Mouse (Mus musculus): ENCODE measurements around the gene Rfx4. TPM values are rescaled to one million over a fixed set of nuclear protein-coding genes. Genes with fewer than 3 reads are reported as not detected.

The Rfx4 gene
- polyA plus RNA-seq, 1 experiment = not detected

DNA sequence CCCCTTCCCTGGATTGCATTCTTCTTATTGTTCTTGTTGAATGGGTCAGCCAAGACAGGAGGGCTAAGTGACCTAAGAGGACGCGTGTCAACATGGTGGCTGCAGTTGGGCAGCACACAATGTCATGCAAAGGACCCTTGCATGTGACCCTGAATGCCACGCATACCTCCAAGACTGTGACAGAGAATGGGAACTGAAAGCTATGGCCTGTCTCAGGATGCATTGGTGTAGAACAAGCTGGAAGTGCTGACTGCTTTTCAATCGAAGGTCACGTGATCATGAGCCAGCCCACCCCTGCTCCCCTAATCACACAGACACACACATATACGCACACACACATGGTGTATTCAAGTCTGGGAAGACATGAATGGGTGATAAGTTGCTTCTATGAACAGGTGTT lies 107.6 kb downstream of the Rfx4 start:
- peak; percentile 9 for TF ChIP-seq USF1 (IDR thresholded peaks at IDR 0.05; ENCODE audit: low read depth)
- no peak for TF ChIP-seq MYOD1 (IDR thresholded peaks at IDR 0.05; ENCODE audit: control insufficient read depth, insufficient read length, low read depth)
- no peaks in the 10 kb centered on the region for H3K79me2 ChIP-seq (ENCODE audit: control insufficient read depth, insufficient read depth)
- no peak overlapping the region for H3K4me3 ChIP-seq (ENCODE audit: insufficient read depth, poor library complexity, severe bottlenecking)
- no peak overlapping the region for H3ac ChIP-seq (ENCODE audit: control insufficient read depth, insufficient read length, low read depth)
- H3K27me3 ChIP-seq (ENCODE audit: control insufficient read depth, insufficient read depth, insufficient read length) = peaks cover 12% of the 10 kb centered on the region
- H3K36me3 ChIP-seq (ENCODE audit: control insufficient read depth, insufficient read depth) = no peaks in the 10 kb centered on the region
- no peaks in the 10 kb centered on the region for H3K79me3 ChIP-seq (ENCODE audit: low read depth)

DNA sequence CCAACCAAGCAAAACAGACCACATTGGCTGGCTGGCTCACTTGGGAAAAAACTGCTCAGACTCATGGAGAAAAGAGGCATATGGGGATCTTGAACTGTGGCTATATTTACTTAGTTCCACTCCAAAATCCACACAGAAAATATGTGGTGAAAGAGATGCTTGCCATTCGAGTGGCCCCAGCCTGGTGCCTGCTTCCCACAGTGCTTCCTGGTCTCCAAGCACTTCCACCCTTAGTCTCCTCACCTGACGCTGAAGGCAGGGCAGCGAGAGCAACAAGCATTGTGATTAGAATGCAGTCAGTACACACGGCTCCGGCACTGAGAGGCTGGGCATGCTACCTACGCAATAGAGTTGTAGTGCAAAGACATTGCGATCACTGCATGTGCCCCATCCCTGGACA lies 111.7 kb downstream of the Rfx4 start:
- Histone ChIP-seq H3K36me3 (ENCODE audit: control insufficient read depth, insufficient read depth) (no peaks in the 10 kb centered on the region), H3K79me3 (ENCODE audit: low read depth) (no peaks in the 10 kb centered on the region), H3K27me3 (ENCODE audit: control insufficient read depth, insufficient read depth, insufficient read length) (peaks cover 3% of the 10 kb centered on the region), H3K4me3 (ENCODE audit: insufficient read depth, poor library complexity, severe bottlenecking) (no peak overlapping the region), H3ac (ENCODE audit: control insufficient read depth, insufficient read length, low read depth) (no peak overlapping the region), H3K79me2 (ENCODE audit: control insufficient read depth, insufficient read depth) (no peaks in the 10 kb centered on the region)
- TF ChIP-seq MYOD1 (IDR thresholded peaks at IDR 0.05; ENCODE audit: control insufficient read depth, insufficient read length, low read depth) = no peak
- TF ChIP-seq MAX (IDR thresholded peaks at IDR 0.05) = no peak
- TF ChIP-seq MYOG (IDR thresholded peaks at IDR 0.05; ENCODE audit: control insufficient read depth, extremely low read depth, insufficient read length) = no peak
- no peak for TF ChIP-seq CTCF (IDR thresholded peaks at IDR 0.05; ENCODE audit: control insufficient read depth, insufficient read depth, insufficient read length)
- no peak for TF ChIP-seq USF1 (IDR thresholded peaks at IDR 0.05; ENCODE audit: low read depth)
- no peak for TF ChIP-seq CEBPB (IDR thresholded peaks at IDR 0.05; ENCODE audit: low read depth)

DNA sequence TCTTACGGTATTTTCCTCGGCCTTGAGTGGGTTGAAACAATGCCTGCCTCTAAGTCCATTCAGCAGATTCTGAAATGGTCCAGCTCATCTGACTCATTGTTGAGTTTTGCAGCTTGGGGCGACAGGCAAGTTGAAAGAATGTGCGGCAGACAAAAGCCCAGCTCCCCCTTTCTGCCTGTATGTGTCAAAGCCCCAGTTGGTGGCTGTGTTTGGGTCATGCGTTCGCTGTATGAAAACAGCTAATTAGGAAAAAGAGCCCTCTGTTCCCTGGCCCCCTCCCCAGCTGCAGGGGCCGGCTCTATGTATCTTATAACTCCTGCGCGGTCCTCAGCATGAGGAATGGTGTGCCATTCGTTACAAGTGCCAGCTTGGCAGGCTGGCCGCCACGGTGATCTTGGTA lies 115.4 kb downstream of the Rfx4 start:
- H3K36me3 ChIP-seq (ENCODE audit: control insufficient read depth, insufficient read depth) = no peaks in the 10 kb centered on the region
- TF ChIP-seq USF1 (IDR thresholded peaks at IDR 0.05; ENCODE audit: low read depth) (no peak), MAX (IDR thresholded peaks at IDR 0.05) (no peak), MYOG (IDR thresholded peaks at IDR 0.05; ENCODE audit: control insufficient read depth, extremely low read depth, insufficient read length) (no peak), MYOD1 (IDR thresholded peaks at IDR 0.05; ENCODE audit: control insufficient read depth, insufficient read length, low read depth) (no peak), FOSL1 (IDR thresholded peaks at IDR 0.05; ENCODE audit: insufficient read depth, low read length, poor library complexity, severe bottlenecking) (no peak), CEBPB (IDR thresholded peaks at IDR 0.05; ENCODE audit: low read depth) (no peak), CTCF (IDR thresholded peaks at IDR 0.05; ENCODE audit: control insufficient read depth, insufficient read depth, insufficient read length) (no peak)
- H3K79me3 ChIP-seq (ENCODE audit: low read depth) = no peaks in the 10 kb centered on the region
- no peaks in the 10 kb centered on the region for H3K79me2 ChIP-seq (ENCODE audit: control insufficient read depth, insufficient read depth)
- H3K27me3 ChIP-seq (ENCODE audit: control insufficient read depth, insufficient read depth, insufficient read length) = no peaks in the 10 kb centered on the region
- H3ac ChIP-seq (ENCODE audit: control insufficient read depth, insufficient read length, low read depth) = no peak overlapping the region
- H3K4me3 ChIP-seq (ENCODE audit: insufficient read depth, poor library complexity, severe bottlenecking) = no peak overlapping the region

DNA sequence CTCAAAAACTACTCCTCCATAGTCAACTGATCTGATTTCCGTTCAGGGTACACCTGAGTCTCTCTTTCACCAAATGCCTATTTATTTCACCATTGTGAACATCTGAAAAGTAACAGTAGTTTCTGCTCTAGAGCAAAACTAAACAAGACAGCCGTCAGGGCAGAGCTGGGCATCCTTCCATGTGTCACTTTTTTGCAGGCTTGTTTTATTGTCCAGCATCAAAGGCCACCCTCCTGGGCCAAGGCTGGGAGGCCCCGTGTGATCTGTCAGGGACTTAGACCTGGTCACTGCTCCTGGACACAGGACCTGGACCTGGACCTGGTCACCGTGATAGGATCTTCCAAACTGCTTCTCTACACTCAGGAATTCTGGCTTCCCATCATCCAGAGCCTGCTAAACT lies 116.1 kb downstream of the Rfx4 start:
- H3K4me3 ChIP-seq (ENCODE audit: insufficient read depth, poor library complexity, severe bottlenecking) = no peak overlapping the region
- no peak for TF ChIP-seq MYOD1 (IDR thresholded peaks at IDR 0.05; ENCODE audit: control insufficient read depth, insufficient read length, low read depth)
- TF ChIP-seq USF1 (IDR thresholded peaks at IDR 0.05; ENCODE audit: low read depth) = no peak
- no peak for TF ChIP-seq MYOG (IDR thresholded peaks at IDR 0.05; ENCODE audit: control insufficient read depth, extremely low read depth, insufficient read length)
- no peak for TF ChIP-seq CEBPB (IDR thresholded peaks at IDR 0.05; ENCODE audit: low read depth)
- no peak for TF ChIP-seq FOSL1 (IDR thresholded peaks at IDR 0.05; ENCODE audit: insufficient read depth, low read length, poor library complexity, severe bottlenecking)
- TF ChIP-seq CTCF (IDR thresholded peaks at IDR 0.05; ENCODE audit: control insufficient read depth, insufficient read depth, insufficient read length) = no peak
- TF ChIP-seq MAX (IDR thresholded peaks at IDR 0.05) = no peak
- no peaks in the 10 kb centered on the region for H3K79me2 ChIP-seq (ENCODE audit: control insufficient read depth, insufficient read depth)
- H3K36me3 ChIP-seq (ENCODE audit: control insufficient read depth, insufficient read depth) = no peaks in the 10 kb centered on the region
- no peak overlapping the region for H3ac ChIP-seq (ENCODE audit: control insufficient read depth, insufficient read length, low read depth)
- no peaks in the 10 kb centered on the region for H3K27me3 ChIP-seq (ENCODE audit: control insufficient read depth, insufficient read depth, insufficient read length)
- no peaks in the 10 kb centered on the region for H3K79me3 ChIP-seq (ENCODE audit: low read depth)

DNA sequence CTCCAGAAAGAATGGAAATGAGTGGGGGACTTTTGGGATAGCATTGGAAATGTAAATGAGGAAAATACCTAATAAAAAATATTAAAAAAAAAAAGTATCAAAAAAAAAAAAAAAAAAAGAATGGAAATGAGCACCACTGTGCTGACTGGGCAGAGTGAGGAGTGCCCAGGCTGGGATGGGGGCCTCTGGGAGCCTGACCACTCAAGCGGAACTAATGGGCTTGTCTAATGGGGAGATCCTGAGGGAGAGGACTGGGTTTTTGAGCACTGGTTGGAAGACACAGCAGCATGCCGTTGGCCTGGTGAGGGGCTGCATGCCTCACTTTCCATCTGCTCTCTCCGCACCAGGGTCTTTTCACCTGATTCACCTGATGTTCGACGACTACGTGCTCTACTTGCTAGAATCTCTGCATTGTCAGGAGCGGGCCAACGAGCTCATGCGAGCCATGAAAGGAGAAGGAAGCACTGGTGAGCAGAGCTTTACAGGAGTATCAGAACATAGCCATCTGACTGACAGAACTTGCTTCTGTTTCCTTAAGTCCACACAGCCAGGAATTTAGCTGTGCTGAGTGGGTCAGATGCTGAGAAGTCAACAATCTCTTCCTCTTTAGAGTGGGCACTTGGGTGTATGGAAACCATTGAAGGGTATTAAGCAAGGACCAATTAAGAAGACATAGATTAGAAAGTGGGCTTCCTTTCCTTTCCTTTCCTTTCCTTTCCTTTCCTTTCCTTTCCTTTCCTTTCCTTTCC lies 124.1 kb downstream of the Rfx4 start:
- no peak overlapping the region for H3K4me3 ChIP-seq (ENCODE audit: insufficient read depth, poor library complexity, severe bottlenecking)
- no peaks in the 10 kb centered on the region for H3K79me3 ChIP-seq (ENCODE audit: low read depth)
- no peaks in the 10 kb centered on the region for H3K79me2 ChIP-seq (ENCODE audit: control insufficient read depth, insufficient read depth)
- H3K27me3 ChIP-seq (ENCODE audit: control insufficient read depth, insufficient read depth, insufficient read length) = no peaks in the 10 kb centered on the region
- H3K36me3 ChIP-seq (ENCODE audit: control insufficient read depth, insufficient read depth) = no peaks in the 10 kb centered on the region
- H3ac ChIP-seq (ENCODE audit: control insufficient read depth, insufficient read length, low read depth) = no peak overlapping the region
- no peak for TF ChIP-seq FOSL1 (IDR thresholded peaks at IDR 0.05; ENCODE audit: insufficient read depth, low read length, poor library complexity, severe bottlenecking)
- no peak for TF ChIP-seq CEBPB (IDR thresholded peaks at IDR 0.05; ENCODE audit: low read depth)
- no peak for TF ChIP-seq MYOD1 (IDR thresholded peaks at IDR 0.05; ENCODE audit: control insufficient read depth, insufficient read length, low read depth)
- TF ChIP-seq CTCF (IDR thresholded peaks at IDR 0.05; ENCODE audit: control insufficient read depth, insufficient read depth, insufficient read length) = no peak
- TF ChIP-seq MYOG (IDR thresholded peaks at IDR 0.05; ENCODE audit: control insufficient read depth, extremely low read depth, insufficient read length) = no peak
- TF ChIP-seq USF1 (IDR thresholded peaks at IDR 0.05; ENCODE audit: low read depth) = no peak
- TF ChIP-seq MAX (IDR thresholded peaks at IDR 0.05) = no peak

DNA sequence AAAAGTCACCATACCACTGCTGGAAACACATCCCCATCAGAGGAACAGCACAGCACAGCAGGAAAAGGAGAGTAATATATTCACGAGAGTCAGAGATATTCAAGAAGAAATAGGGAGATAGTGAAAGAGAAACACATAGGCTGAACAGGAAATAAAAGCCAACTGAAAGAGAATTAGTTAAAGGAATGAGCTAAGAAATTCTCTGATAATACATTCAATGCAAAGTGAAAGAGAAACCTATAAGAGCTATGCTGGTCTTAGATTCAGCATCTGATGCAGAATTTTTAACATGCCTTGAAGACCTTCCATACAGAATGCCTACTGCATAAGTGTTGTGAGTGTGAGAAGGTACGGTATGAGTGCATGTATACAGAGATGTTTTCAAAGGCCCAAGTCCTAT lies 126.7 kb downstream of the Rfx4 start:
- Histone ChIP-seq H3K4me3 (ENCODE audit: insufficient read depth, poor library complexity, severe bottlenecking) (no peak overlapping the region), H3K79me3 (ENCODE audit: low read depth) (no peaks in the 10 kb centered on the region), H3K79me2 (ENCODE audit: control insufficient read depth, insufficient read depth) (no peaks in the 10 kb centered on the region), H3K36me3 (ENCODE audit: control insufficient read depth, insufficient read depth) (no peaks in the 10 kb centered on the region), H3ac (ENCODE audit: control insufficient read depth, insufficient read length, low read depth) (no peak overlapping the region), H3K27me3 (ENCODE audit: control insufficient read depth, insufficient read depth, insufficient read length) (no peaks in the 10 kb centered on the region)
- TF ChIP-seq MAX (IDR thresholded peaks at IDR 0.05) (no peak), MYOD1 (IDR thresholded peaks at IDR 0.05; ENCODE audit: control insufficient read depth, insufficient read length, low read depth) (no peak), CTCF (IDR thresholded peaks at IDR 0.05; ENCODE audit: control insufficient read depth, insufficient read depth, insufficient read length) (no peak), USF1 (IDR thresholded peaks at IDR 0.05; ENCODE audit: low read depth) (no peak), CEBPB (IDR thresholded peaks at IDR 0.05; ENCODE audit: low read depth) (no peak), FOSL1 (IDR thresholded peaks at IDR 0.05; ENCODE audit: insufficient read depth, low read length, poor library complexity, severe bottlenecking) (no peak), MYOG (IDR thresholded peaks at IDR 0.05; ENCODE audit: control insufficient read depth, extremely low read depth, insufficient read length) (no peak)

All from C2C12 (cell line).